Mouse (Mus musculus) ES-Bruce4 (cell line): ENCODE results near the gene Amz1.

Source experiments
- CTCF ChIP-seq: IDR thresholded peaks from one replicate; pipeline ENCODE4 v1.8.1; 2011; ENCODE audit warnings: low read depth, low read length
- EP300 ChIP-seq: IDR thresholded peaks from 2 replicates; pipeline ENCODE4 v1.6.1; 2011; ENCODE audit warnings: low read depth, low read length; ENCODE audit not compliant: insufficient read depth
- POLR2A ChIP-seq: IDR thresholded peaks from one replicate; pipeline ENCODE4 v1.8.1; 2011; ENCODE audit warnings: low read length; ENCODE audit not compliant: insufficient read depth

DNA sequence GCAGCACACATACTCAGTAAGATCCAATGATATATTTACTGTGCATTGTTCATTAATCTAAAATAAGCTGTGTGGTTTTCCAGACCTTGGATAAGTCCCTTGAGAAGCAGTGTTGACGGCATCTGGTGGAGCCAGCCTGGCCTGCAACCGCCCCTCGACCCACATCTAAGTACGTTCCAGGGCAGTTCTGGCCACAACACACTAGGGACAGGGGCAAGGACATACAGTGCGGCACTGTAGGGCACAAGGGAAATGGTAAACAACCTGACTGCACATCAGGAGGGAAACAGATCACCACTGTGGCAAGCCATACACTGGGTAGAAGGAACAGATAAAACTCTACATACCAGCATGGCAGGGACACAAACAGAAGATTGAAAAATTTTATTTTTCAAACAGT, 77.9 kb downstream of the Amz1 start:
- no peak for TF ChIP-seq POLR2A
- TF ChIP-seq CTCF: no peak
- TF ChIP-seq EP300: no peak
